Mouse (Mus musculus) left cerebral cortex, adult 18-20 months (tissue): ENCODE measurements around the gene Acot5. TPM values are rescaled to one million over a fixed set of nuclear protein-coding genes. Genes with fewer than 3 reads are reported as not detected.
A peak's percentile ranks its signal among the peaks of the same experiment; 100 is the strongest.
"Not testable (repeated sequence)": the region's sequence is repeated elsewhere in the genome, so short reads cannot be mapped to it uniquely, and the experiment has no call there.

ENCODE experiments used
- DNase-seq, 2 experiments: peaks; one replicate each; pipeline ENCODE4 v3.0.0; 2021 to 2022; ENCODE audit warnings: low spot score in 2 of 2, mixed read lengths in 1 of 2
- total RNA-seq, 2 experiments: library from RNA; stranded (reverse); gene quantifications; 2 replicates each; pipeline ENCODE4 v1.2.3; 2021

Acot5 gene
- total RNA-seq, 2 experiments from 2014 or later = 5.7 to 6.6 TPM

DNA sequence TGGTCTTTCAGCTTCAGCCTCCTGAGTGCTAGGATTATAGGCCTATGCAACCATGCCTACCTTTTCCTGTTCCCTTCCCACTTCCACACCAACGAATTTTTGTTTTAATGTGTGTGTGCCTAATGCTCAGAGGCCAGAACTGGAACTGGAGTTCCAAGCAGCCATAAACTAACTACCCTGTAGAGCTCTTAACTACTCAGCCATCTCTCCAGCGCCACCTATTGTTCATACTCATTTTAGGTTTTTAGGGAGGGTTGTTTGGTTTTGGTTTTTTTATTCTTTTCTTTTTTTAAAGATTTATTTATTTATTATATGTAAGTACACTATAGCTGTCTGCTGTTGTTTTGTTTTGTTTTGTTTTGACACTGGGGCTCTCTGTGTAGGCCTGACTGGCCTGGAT is 8.2 kb upstream of the Acot5 start:
- DNase-seq = no peak

DNA sequence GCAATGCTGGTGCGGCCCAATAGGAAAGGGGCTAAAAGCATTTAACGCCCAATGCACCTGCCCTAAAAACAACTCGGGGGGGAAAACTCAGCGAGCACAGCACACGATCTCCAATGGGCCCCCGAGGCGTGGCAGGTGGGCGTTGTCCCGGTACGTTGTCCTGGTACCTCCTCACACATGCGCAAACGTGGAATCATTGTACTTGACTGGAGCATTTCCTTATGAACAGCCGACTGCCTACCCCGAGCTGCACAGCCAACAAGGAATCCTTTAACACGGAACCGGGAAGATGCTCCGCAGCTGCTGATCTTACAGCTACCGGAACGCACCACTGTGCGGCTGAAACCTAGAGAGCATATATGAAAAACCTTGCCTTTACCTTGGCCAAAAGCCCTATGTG is 6.8 kb upstream of the Acot5 start:
- no peak for DNase-seq

DNA sequence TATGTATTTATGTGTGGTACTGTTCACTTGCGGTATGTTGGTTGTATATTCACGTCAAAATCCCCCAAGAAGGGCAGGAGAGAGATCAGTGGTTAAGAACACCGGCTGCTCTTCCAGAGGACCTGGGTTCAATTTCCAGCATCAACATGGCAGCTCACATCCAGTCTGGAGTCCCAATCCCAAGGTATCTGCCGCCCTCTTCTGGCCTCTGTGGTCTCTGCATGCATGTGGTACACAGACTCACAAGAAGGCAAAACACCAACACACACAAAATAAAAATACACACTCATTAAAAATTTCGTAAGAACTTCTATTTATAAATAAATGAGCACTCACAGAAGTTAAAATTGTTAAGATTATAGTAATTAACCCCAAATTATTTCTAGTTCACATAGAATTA is 5.9 kb upstream of the Acot5 start:
- DNase-seq = no peak

DNA sequence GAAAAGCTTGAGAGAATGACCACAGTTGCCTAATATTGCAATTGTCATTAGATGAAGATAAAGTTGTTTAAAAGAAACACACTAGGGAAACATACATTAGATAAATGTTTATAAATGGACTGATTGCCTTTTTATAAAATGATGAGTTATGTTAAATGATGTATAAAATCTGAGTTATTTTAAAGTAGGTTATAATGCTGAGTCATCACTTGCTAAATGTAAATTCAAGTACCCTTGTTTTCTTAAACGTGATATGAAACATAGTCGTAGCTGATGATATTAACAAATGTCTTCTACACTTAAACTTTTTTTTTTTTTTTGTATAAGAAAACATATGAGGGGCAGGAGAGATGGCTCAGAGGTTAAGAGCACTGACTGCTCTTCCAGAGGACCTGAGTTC is 5.3 kb upstream of the Acot5 start:
- DNase-seq = no peak

DNA sequence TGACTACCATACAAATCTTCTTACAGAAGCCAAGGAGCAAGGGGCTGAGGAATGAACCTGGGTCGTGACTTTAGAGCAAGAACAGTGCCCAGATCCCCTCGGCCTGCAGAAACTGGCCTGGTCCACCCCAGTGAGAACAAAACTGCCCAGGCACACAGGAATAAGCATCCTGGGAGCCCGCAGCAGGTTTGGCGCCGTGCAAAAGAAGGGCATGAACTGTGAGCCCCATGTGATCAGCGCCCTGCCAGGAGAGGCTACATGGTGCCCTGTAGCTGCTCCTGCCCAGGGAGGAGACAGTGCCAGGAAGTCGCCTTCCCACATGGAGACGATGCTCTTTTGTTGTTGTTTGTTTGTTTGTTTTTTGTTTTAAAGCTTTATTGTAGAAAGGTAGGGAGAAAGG is 4.5 kb upstream of the Acot5 start:
- DNase-seq = no peak

DNA sequence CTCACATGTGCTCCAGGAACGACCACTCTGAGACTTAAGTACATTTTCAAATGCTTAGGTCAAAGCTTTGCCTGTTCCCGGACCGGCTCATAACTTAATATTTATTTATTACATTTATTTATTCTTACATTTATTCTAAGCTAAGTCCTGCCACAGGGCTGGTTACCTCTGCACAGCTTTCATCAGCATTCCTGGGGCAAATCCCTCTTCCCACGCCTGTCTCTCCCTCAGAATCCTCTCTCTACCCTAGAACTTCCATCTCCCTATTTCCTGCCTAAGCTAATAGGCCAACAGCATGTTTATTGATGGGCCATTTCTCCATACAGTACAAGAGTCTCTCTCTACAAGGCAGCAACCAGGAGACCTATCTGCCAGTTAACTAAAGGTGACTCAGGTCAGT is 1.4 kb upstream of the Acot5 start:
- DNase-seq = no peak

DNA sequence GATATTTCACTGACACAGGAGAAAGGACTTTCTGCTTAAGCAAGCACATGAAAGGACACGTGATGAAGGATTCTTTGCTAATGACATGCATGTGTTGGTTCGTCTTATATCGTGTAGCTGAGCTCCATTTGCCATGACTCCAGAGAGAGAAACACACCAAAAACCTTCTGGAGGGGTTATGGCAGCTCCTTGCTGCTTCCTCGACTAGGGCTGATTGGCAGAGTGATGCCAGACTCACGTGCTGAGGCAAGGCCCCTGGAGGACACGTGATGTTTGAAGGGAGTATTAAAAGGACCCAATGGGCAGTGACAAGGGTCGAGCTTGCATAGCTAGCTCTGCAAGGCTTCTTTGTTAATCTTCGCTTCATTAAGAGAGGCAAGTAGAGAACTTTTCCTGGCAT is 829 bp upstream of the Acot5 start:
- no peak for DNase-seq

DNA sequence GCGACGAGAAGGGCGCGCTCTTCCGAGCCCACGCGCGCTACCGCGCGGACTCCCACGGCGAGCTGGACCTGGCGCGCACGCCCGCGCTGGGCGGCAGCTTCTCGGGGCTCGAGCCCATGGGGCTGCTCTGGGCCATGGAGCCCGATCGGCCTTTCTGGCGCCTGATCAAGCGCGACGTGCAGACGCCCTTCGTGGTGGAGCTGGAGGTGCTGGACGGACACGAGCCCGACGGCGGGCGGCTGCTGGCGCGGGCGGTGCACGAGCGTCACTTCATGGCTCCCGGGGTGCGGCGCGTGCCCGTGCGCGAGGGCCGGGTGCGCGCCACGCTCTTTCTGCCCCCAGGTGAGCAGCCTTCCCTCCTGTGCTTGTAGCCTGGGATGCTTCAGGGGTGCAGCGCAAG is 457 bp downstream of the Acot5 start:
- peak; percentile 28 to 52 for DNase-seq

DNA sequence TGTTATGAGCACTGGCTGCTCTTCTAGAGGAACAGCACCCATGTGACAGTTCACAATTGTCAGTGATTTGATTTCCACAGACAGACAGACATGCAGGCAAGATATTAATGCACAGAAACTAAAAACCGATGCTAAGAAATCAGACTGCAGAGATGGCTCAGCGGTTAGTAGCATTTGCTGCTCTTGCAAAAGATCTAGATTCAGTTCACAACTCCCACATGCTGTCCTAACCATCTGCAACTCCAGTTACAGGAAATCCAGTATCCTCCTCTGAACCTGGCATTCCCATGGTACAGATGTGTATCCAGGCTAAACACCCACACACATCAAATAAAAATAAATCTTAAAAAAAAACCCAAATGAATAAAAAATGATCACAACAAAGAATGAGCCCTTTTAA is 2.6 kb downstream of the Acot5 start:
- peak; percentile 25 to 61 for DNase-seq

DNA sequence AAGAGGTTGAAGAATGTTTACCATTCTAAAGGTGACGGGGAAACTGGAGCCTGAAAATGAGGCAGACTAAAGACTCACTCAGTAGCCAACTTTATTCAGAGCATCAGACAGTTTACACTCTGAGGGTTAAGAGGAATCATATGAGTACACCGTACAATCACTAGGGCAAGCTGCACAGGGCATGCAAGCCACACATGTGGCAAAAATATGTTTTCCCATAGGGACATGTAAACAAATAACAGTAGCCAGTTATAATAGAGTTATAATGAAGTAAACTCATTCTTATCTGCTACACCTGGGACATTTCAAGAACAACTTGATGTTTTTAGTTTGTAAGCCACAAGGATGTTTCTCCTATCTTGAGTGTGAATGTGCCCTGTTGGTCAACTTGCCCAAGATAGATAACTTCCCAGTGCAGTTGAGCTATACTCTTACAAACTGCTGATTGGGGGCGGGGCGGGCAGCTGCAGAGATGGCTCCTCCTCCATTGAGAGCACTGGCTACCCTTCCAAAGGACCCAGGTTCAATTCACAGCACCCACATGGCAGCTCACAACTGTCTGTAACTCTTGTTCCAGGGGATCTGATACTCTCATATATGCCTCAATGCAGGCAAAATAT is 8.4 kb downstream of the Acot5 start:
- no peak for DNase-seq

DNA sequence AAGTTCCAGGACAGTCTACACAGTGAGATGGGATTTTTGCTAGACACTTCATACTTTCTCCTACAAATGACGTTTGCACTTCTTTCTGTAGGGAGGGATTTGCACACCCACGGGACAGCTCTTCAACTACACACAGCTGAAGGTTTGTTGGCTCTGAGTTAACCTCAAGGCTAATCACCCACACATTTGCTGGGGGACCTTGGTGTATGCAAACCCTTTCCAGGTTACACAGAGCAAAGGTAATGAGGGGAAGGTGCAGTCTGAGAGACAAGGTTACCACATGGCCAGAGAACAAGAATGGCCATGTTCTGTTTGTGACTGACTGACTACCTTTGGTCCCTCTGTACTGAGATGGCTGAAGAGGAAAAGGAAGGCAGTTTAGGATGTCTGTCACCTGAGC is 14.7 kb downstream of the Acot5 start:
- no peak for DNase-seq

DNA sequence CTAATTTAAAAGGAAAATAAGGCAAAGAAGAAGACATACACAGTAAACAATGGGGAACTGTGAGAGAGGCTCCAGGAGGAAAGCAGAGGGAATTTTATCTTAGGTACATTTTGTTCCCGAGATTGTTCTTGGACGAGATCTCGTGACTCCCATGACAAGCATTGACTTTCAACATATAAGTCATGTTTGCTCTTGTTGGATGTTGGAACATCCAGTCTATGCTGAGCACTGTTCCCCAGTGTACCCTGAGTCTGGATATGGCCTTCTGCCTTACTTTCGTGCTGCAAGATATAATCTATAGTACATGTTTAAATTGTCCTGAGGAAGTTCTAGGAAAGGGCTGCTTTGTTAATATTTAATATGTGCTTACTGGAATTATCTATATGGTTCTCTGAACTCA is 15.5 kb downstream of the Acot5 start:
- DNase-seq = no peak

DNA sequence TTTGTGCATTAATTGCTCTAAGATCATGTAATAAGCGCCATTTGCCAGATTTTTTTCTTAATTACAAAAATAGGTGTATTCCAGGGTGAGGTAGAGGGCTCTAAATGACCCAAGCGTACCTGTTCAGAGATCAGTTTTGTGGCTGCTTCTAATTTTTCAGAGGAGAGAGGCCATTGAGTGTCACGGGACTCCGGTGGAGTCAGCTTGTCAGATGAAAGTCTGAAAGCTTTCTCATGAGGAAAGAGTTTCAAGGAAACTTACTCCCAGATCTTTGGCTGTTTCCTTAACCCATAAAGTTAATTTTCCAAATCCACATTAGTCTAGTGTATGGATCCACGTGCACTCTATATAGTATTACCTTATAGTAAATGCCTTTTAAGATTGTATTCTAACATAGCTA is 25.5 kb downstream of the Acot5 start:
- not testable (repeated sequence) for DNase-seq

DNA sequence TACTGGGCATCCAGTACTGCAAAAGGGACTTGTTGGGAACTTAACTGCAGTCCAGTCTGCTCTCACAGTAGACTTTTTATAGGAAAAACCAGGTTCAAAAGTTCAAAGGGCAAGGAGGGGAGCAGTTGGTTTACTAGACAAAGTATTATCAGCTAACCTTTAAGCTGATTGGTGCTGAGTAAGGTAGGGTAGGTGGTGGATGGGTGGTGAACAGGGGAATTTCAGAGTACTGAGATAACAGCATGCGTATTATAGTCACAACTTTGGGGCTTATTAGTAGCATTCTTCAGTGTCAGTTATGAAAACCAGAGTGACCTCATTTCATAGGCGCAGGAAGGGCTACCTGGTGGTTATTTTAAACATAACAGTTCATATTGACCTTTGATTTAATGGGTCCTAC is 30.5 kb downstream of the Acot5 start:
- no peak for DNase-seq

DNA sequence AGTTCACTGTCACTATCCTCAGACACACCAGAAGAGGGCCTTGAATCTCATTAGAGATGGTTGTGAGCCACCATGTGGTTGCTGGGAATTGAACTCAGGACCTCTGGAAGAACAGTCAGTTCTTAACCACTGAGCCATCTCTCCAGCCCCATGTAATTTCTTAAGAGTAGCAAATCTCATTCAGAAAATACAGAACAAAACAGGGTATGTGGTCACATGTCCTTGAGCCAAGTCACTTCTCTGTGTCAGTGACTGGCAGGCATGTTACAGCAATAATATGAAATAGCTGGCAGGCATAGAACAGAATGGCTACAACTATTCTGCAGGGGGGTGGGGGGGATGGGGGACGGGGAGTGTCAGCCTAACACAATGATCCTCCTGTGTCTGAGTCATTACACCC is 30.9 kb downstream of the Acot5 start:
- DNase-seq = no peak

DNA sequence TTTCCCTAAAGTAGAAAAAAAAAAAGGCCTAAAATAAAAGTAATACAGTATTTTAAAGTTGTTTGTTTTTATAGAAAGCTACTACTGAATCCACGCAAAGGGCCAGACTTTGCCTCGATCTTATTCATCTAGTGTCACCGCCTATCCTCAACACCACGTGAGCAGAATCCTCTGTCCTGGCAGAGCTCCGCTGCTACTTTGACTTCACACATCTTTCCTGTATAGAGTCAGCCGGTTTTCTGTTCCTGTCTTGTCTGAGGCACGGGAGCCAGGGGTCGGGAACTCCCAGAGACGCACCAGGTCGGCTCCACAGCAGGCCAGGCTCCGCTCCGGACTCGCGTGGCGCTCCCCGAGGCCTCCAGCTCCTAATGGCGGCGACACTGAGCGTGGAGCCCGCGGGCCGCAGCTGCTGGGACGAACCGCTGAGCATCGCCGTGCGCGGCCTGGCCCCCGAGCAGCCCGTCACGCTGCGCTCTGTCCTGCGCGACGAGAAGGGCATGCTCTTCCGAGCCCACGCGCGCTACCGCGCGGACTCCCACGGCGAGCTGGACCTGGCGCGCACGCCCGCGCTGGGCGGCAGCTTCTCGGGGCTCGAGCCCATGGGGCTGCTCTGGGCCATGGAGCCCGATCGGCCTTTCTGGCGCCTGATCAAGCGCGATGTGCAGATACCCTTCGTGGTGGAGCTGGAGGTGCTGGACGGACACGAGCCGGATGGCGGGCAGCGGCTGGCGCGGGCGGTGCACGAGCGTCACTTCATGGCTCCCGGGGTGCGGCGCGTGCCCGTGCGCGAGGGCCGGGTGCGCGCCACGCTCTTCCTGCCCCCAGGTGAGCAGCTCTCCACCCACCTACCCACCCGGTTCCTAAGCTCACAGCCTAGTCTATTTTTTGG is 31.7 kb downstream of the Acot5 start, which contains the start of gene Acot6:
Acot6 (plus strand) TSS at position 51 of the 889 bp plus-strand sequence.
- DNase-seq = peak; percentile 36 to 39

DNA sequence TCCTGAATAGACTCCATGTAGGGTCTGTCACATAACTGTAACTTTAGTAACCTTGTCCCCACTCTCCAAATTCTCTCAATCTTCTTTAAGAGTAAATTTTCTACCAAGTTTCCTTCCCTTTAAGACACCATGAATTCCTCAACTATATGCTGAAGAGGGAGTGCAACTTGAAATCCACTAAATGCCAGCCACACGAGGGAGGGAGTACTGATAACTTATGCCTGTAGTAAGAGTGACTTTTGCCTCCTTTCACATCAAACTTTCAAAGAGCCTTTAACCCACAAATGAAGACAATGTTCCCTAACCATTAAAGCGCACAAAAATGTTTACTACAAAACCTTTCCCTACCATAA is 32.3 kb downstream of the Acot5 start:
- no peak for DNase-seq

DNA sequence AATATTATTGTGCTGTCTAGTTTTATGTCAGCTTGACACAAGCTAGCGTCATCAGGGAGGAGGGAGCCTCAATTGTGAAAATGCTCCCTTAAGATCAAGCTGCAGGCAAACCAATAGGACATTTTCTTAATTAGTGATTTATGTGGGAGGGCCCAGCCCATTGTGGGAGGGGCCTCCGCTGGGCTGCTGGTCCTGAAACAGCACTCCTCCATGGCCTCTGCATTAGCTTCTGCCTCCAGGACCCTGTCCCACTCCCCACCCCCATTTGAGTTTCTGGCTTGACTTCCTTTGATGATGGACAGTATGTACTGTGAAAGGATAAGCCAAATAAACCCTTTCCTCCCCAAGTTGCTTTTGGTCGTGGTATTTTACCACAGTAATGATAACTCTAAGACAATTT is 37.9 kb downstream of the Acot5 start:
- DNase-seq = no peak

DNA sequence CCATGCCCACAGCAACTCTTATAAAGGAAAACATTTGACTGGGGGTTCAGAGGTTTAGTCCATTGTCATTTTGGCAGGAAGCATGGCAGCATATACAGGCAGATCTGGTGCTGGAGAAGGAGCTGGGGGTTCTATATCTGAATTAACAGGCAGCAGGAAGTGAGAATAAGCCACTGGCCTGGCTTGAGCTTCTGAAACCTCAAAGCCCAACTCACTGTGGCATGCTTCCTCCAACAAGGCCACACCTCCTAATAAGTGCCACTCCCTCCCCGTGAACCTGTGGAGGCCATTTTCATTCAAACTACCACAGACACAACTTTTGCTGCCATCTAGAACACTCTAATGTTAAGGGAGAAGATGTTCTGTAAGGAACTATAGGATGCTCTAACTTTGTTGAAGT is 38.6 kb downstream of the Acot5 start:
- no peak for DNase-seq

DNA sequence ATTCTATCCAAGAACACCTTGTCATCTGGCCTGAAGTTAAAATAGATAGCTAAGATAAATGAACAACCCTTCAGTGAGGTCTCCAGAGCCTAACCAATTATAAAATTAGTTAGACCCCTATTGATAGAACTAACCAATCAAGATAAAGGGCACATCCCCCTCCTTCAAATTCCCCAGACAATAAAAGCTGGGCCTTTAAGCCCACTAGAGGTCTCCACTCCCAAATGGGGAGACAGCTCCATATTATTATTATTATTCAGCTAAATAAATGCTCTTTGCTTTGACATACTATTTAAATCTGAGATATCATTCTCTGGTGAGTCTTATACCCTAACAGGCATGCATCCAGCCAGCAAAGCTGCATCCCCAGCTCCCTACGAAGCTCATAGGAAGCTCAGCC is 40.8 kb downstream of the Acot5 start:
- DNase-seq = no peak

DNA sequence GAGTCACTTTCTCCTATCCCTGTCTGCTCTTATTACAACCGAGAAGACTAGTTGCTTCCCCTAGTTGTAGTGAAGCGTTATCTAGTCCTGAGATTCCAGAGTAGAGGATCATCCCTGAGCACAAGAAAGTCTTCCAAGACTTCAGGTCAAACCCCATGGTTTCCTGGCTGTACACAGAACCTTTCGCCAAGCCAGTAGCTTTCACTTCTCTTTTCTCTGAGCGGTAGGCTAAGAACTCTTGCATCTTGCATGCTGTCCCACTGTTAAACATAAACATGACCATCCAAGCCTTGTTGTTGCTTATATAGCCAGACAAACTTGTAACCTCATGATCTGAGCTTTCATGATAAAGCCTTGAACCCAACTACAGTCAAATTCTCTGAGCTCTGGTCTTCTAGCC is 41.7 kb downstream of the Acot5 start:
- no peak for DNase-seq

DNA sequence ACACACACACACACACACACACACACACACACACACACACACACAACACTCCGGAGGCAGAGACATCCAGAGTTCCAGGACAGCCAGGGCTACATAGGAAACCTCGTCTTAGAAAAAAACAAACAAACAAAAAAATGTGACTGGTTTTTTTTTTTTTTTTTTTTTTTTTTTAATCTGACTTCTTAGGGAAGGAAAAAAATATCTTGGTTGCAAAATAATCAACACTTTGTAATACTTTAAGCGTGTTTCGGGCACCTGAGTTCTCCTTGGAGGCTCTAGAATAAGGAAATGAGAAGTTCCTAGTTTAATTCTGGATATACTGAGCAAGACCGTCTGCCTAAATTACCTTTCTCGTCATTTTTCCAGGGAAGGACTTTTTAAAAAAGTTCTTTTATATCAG is 44.6 kb downstream of the Acot5 start:
- DNase-seq = no peak
